Mouse (Mus musculus) heart, adult 2 months (tissue): ENCODE results near the gene Aak1. TPM values are rescaled to one million over a fixed set of nuclear protein-coding genes. Genes with fewer than 3 reads are reported as not detected.
A peak's percentile ranks its signal among the peaks of the same experiment; 100 is the strongest.

Source experiments
- DNase-seq, 2 experiments: peaks; one replicate each; pipeline ENCODE4 v3.0.0; 2021
- H3K27ac ChIP-seq: fragments of 200-600 bp; 2 replicates; pipeline ENCODE4 v1.8.1; 2022
- H3K27me3 ChIP-seq: fragments of 200-500 bp; 2 replicates; pipeline ENCODE4 v1.6.1; 2012; ENCODE audit warnings: mild to moderate bottlenecking, low read length, inconsistent platforms, mixed read lengths; ENCODE audit not compliant: control insufficient read depth, insufficient read depth
- H3K36me3 ChIP-seq: fragments of 200-500 bp; 2 replicates; pipeline ENCODE4 v1.6.1; 2012; ENCODE audit warnings: low read length, inconsistent platforms; ENCODE audit not compliant: control insufficient read depth, insufficient read depth
- H3K4me1 ChIP-seq: fragments of 200-500 bp; 2 replicates; pipeline ENCODE4 v1.6.1; 2011; ENCODE audit warnings: low read length; ENCODE audit not compliant: control insufficient read depth, insufficient read depth
- H3K4me3 ChIP-seq: fragments of 200-600 bp; 2 replicates; pipeline ENCODE4 v1.8.1; 2022
- H3K79me2 ChIP-seq: fragments of 200-500 bp; replicated peaks from 2 replicates; pipeline ENCODE4 v1.6.1; 2012; ENCODE audit warnings: mild to moderate bottlenecking, inconsistent platforms, low read length, moderate library complexity, mixed read lengths; ENCODE audit not compliant: control insufficient read depth, insufficient read depth
- H3K9ac ChIP-seq: fragments of 200-500 bp; 2 replicates; pipeline ENCODE4 v1.6.1; 2012; ENCODE audit warnings: low read depth, mild to moderate bottlenecking, control low read depth, inconsistent platforms, low read length, mixed read lengths
- CTCF ChIP-seq: fragments of 200-600 bp; IDR thresholded peaks from 2 replicates; pipeline ENCODE4 v1.8.1; 2022; ENCODE audit warnings: antibody characterized with exemption, mild to moderate bottlenecking, moderate library complexity
- EP300 ChIP-seq: fragments of 200-500 bp; IDR thresholded peaks from 2 replicates; pipeline ENCODE4 v1.6.1; 2011; ENCODE audit warnings: low read depth, low read length, control low read depth; ENCODE audit not compliant: insufficient read depth
- POLR2A ChIP-seq: fragments of 200-500 bp; IDR thresholded peaks from 2 replicates; pipeline ENCODE4 v1.6.1; 2011; ENCODE audit warnings: mild to moderate bottlenecking, low read depth, low read length, control low read depth; ENCODE audit not compliant: insufficient read depth
- WGBS: fragments of 180-500 bp; shearing (Covaris S2); methylation state at CpG from one replicate; pipeline ENCODE4 v1.1.7; 2018; 5-methylcytosine and 5-hydroxymethylcytosine counted together
- intact Hi-C: fragments of 180-260 bp; cut with DNase I; formaldehyde crosslinking; loops from one replicate; pipeline ENCODE4 v1.15.1; 2025
- polyA plus RNA-seq: library from polyadenylated mRNA; depleted of rRNA; stranded (reverse); fragments of >200 nt; gene quantifications from 2 replicates; pipeline ENCODE4 v1.2.3, GENCODE M21; 2012
- total RNA-seq, 2 experiments: library from RNA; stranded (reverse); gene quantifications; 2 replicates each; pipeline ENCODE4 v1.2.3; 2021

The Aak1 gene
- total and polyA plus RNA-seq, 3 experiments, result 20.5 to 85.5 (median 81.6) TPM

- Histone ChIP-seq H3K27me3 (no peaks in the 10 kb centered on the region), H3K4me1 (peaks cover 21% of the 10 kb centered on the region), H3K27ac (peak overlapping the region; percentile 20), H3K9ac (no peak overlapping the region), H3K79me2 (no peaks in the 10 kb centered on the region; the same call in 1 of the 2 replicates), H3K4me3 (no peak overlapping the region), H3K36me3 (peaks cover 23% of the 10 kb centered on the region)
- WGBS, result 59% methylated on average over 5 of the region's 5 CpGs
- DNase-seq, result no peak
- no peak for TF ChIP-seq EP300
- no peak for TF ChIP-seq CTCF
- no peak for TF ChIP-seq POLR2A
- intact Hi-C loops, result loop anchor here (5.0 kb wide), 2 partner anchors 34 to 84 kb away; no protein-coding TSS in a partner anchor
Measured at GRCm38 (mm10) chr6:86916157-86916820, 67.0 kb downstream of the Aak1 start.

- peak overlapping the region; percentile 66 for H3K27ac ChIP-seq
- H3K27me3 ChIP-seq, result no peaks in the 10 kb centered on the region
- no peak overlapping the region for H3K4me3 ChIP-seq
- peaks cover 1% of the 10 kb centered on the region; the same call in 1 of the 2 replicates for H3K79me2 ChIP-seq
- no peak for TF ChIP-seq EP300
- peak in 1 of 2 experiments; percentile 45 for DNase-seq
- peaks cover 23% of the 10 kb centered on the region for H3K4me1 ChIP-seq
- peaks cover 23% of the 10 kb centered on the region for H3K36me3 ChIP-seq
- intact Hi-C loops, result loop anchor here (5.0 kb wide), 2 partner anchors 35 to 85 kb away; no protein-coding TSS in a partner anchor
- no peak overlapping the region for H3K9ac ChIP-seq
- 24% methylated on average over 4 of the region's 4 CpGs for WGBS
Measured at GRCm38 (mm10) chr6:86917231-86917630, 67.9 kb downstream of the Aak1 start.

- Histone ChIP-seq H3K27me3 (no peaks in the 10 kb centered on the region), H3K4me3 (no peak overlapping the region), H3K27ac (peak overlapping the region; percentile 66), H3K36me3 (peaks cover 23% of the 10 kb centered on the region), H3K4me1 (peaks cover 23% of the 10 kb centered on the region), H3K9ac (no peak overlapping the region), H3K79me2 (peaks cover 1% of the 10 kb centered on the region; the same call in 1 of the 2 replicates)
- 14% methylated on average over 7 of the region's 7 CpGs for WGBS
- intact Hi-C loops, result loop anchor here (2.0 to 5.0 kb wide), 3 partner anchors 13 to 86 kb away; no protein-coding TSS in a partner anchor
- DNase-seq, result peak in 1 of 2 experiments; percentile 71
- TF ChIP-seq CTCF, result no peak
- 0 out of 2 replicates have a peak, but pooled peaks have one; percentile 38 for TF ChIP-seq EP300
Measured at GRCm38 (mm10) chr6:86918058-86918835, 68.9 kb downstream of the Aak1 start.

- Histone ChIP-seq H3K27me3 (no peaks in the 10 kb centered on the region), H3K4me3 (no peak overlapping the region), H3K4me1 (peaks cover 15% of the 10 kb centered on the region), H3K27ac (no peak overlapping the region), H3K9ac (no peak overlapping the region), H3K79me2 (peaks cover 1% of the 10 kb centered on the region; the same call in 1 of the 2 replicates), H3K36me3 (peaks cover 15% of the 10 kb centered on the region)
- peak; percentile 68 for DNase-seq
- WGBS, result 14% methylated on average over 4 of the region's 4 CpGs
- intact Hi-C loops, result loop anchor here (1.0 to 2.0 kb wide), 3 partner anchors 71 to 175 kb away; no protein-coding TSS in a partner anchor
- TF ChIP-seq POLR2A, result no peak
- peak; percentile 89 for TF ChIP-seq CTCF
- peak; percentile 94; the same call in 1 of the 2 replicates for TF ChIP-seq EP300
Measured at GRCm38 (mm10) chr6:86921880-86922279, 72.6 kb downstream of the Aak1 start.

GRCm38 (mm10) chr6:86924746-86925145 lies 75.4 kb downstream of the Aak1 start:
- H3K27ac ChIP-seq, result no peak overlapping the region
- no peak overlapping the region for H3K9ac ChIP-seq
- H3K79me2 ChIP-seq, result peaks cover 1% of the 10 kb centered on the region; the same call in 1 of the 2 replicates
- H3K4me3 ChIP-seq, result no peak overlapping the region
- H3K27me3 ChIP-seq, result no peaks in the 10 kb centered on the region
- no peak for DNase-seq
- WGBS, result 84% methylated on average over 4 of the region's 4 CpGs
- H3K4me1 ChIP-seq, result peaks cover 2% of the 10 kb centered on the region; the same call in 1 of the 2 replicates
- TF ChIP-seq POLR2A (no peak), CTCF (no peak), EP300 (no peak)
- intact Hi-C loops, result no loop called here
- no peaks in the 10 kb centered on the region for H3K36me3 ChIP-seq

GRCm38 (mm10) chr6:86934541-86934940 lies 85.2 kb downstream of the Aak1 start:
- Histone ChIP-seq H3K4me3 (no peak overlapping the region), H3K27ac (no peak overlapping the region), H3K79me2 (0 out of 2 replicates have a peak, but pooled peaks cover 1% of the 10 kb centered on the region), H3K9ac (no peak overlapping the region), H3K27me3 (no peaks in the 10 kb centered on the region), H3K36me3 (no peaks in the 10 kb centered on the region), H3K4me1 (no peaks in the 10 kb centered on the region; the same call in 1 of the 2 replicates)
- TF ChIP-seq POLR2A (no peak), EP300 (no peak), CTCF (no peak)
- DNase-seq, result no peak
- intact Hi-C loops, result no loop called here
- WGBS, result 74% methylated on average over 5 of the region's 5 CpGs
